Mouse (Mus musculus): ENCODE data around the gene Gpr83. TPM values are rescaled to one million over a fixed set of nuclear protein-coding genes. Genes with fewer than 3 reads are reported as not detected.
A peak's percentile ranks its signal among the peaks of the same experiment; 100 is the strongest.

The Gpr83 gene
- polyA plus RNA-seq, 1 experiment from 2014 or later = 3.0 TPM

DNA sequence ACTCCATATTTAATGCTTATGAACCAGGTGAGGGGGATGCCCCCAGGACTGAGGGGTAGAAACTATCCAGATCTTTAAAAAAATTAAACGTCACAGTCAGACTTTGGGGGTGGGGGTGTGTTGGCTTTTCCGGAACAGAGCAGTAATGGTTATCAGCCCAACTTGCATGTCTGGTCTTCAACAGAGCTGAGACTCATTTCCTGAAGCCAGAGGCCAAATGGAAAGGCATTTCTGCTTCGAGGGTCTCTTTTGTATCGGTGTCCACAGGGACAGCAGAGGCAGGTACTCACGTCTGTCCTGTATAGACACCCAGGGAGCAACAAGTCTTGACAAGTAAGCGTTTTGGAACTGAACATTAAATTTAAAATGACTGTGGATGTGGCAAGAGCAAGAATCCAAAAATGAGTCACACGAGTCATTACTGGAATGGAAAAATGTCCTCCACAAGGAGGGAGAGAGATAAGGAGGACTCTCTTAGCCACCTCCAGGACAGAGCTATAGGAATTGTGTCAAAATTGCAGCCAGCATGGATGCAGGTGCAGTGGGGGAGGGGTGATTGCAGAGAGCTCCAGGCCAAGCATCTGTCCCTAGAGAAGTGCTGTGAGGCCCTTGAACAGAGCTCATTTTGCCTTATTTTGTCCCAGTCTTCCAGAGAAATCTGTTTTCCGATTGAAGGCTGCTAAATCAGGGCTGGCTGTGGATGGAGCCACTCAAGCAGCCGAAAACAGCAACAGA is 44.9 kb downstream of the Gpr83 start:
- peaks cover 26% of the 10 kb centered on the region for H3K4me1 ChIP-seq (ENCODE audit: control insufficient read depth, insufficient read depth, low read length)
- no peak overlapping the region; the same call in 1 of the 2 replicates for H3K27ac ChIP-seq (ENCODE audit: low read length)
- WGBS = 23% methylated on average over 9 of the region's 9 CpGs
- no peak for ATAC-seq (replicated peaks; ENCODE audit: extremely low read depth, insufficient read depth, low FRiP score)
- H3K9me3 ChIP-seq (replicated peaks; ENCODE audit: control insufficient read depth, low read length) = no peaks in the 10 kb centered on the region
- H3K9ac ChIP-seq (ENCODE audit: low read length) = no peak overlapping the region
- no peaks in the 10 kb centered on the region for H3K27me3 ChIP-seq (ENCODE audit: control insufficient read depth, insufficient read depth, low read length)
- H3K4me2 ChIP-seq (ENCODE audit: low read depth, low read length) = no peak overlapping the region
- H3K36me3 ChIP-seq (ENCODE audit: control insufficient read depth, insufficient read depth) = no peaks in the 10 kb centered on the region
- H3K4me3 ChIP-seq (ENCODE audit: low read length) = no peak overlapping the region

DNA sequence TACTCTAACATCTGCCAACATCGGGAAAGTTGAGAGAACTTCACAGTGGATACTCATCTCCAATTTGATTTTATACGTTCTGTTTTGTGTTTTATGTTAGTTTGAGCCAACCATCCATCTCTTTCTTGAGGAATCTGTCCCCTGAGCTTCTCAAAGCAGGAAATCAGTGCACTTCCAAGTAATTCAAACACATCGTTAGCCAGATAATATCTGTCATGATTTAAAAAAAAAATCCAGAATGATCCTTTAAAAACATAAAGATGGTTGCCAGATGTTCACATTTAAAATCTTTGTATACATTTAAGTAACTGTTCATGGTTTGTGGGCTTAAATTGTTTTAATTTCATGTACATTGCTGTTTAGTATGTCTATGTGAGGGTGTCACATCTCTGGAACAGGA is 45.9 kb downstream of the Gpr83 start:
- H3K36me3 ChIP-seq (ENCODE audit: control insufficient read depth, insufficient read depth) = no peaks in the 10 kb centered on the region
- H3K9me3 ChIP-seq (replicated peaks; ENCODE audit: control insufficient read depth, low read length) = no peaks in the 10 kb centered on the region
- peaks cover 26% of the 10 kb centered on the region for H3K4me1 ChIP-seq (ENCODE audit: control insufficient read depth, insufficient read depth, low read length)
- 53% methylated on average over 3 of the region's 3 CpGs for whole genome bisulfite sequencing
- ATAC-seq (replicated peaks; ENCODE audit: extremely low read depth, insufficient read depth, low FRiP score) = no peak
- no peaks in the 10 kb centered on the region for H3K27me3 ChIP-seq (ENCODE audit: control insufficient read depth, insufficient read depth, low read length)
- no peak overlapping the region for H3K9ac ChIP-seq (ENCODE audit: low read length)
- no peak overlapping the region for H3K27ac ChIP-seq (ENCODE audit: low read length)
- H3K4me3 ChIP-seq (ENCODE audit: low read length) = no peak overlapping the region
- H3K4me2 ChIP-seq (ENCODE audit: low read depth, low read length) = no peak overlapping the region

DNA sequence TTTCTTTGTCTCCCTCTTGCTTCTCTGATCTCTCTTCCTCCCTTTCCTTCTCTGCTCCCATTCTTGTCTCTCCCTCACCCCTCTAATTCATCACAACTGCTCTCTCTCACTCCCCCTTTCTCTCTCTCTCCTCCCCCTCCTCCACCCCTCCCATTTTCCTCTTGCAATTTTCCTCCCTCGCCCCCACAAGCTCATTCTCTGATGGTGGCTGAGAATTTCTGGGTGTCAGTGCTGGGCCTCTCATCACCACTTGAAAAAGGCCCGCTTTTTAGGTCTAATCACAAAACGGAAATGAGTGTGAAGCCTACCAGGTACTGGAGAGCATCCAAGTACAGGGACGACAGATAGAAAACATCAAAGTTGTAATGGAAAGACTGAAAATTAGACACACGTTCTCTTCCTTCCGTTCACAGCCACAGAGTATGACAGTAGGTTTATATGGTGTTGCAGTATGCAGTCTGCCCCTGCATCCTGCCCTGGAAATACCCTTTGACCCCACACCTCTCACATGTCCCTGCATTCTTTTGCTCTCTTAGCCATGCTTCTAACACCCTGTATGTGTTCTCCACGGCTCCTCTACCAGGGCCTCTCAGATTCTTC is 47.9 kb downstream of the Gpr83 start:
- no peaks in the 10 kb centered on the region for H3K9me3 ChIP-seq (replicated peaks; ENCODE audit: control insufficient read depth, low read length)
- peaks cover 26% of the 10 kb centered on the region for H3K4me1 ChIP-seq (ENCODE audit: control insufficient read depth, insufficient read depth, low read length)
- no peaks in the 10 kb centered on the region for H3K36me3 ChIP-seq (ENCODE audit: control insufficient read depth, insufficient read depth)
- H3K27ac ChIP-seq (ENCODE audit: low read length) = no peak overlapping the region
- no peak overlapping the region for H3K9ac ChIP-seq (ENCODE audit: low read length)
- no peaks in the 10 kb centered on the region for H3K27me3 ChIP-seq (ENCODE audit: control insufficient read depth, insufficient read depth, low read length)
- H3K4me2 ChIP-seq (ENCODE audit: low read depth, low read length) = no peak overlapping the region
- H3K4me3 ChIP-seq (ENCODE audit: low read length) = no peak overlapping the region
- WGBS = 22% methylated on average over 7 of the region's 7 CpGs
- 0 out of 2 replicates have a peak, but pooled peaks have one; percentile 46 for ATAC-seq (replicated peaks; ENCODE audit: extremely low read depth, insufficient read depth, low FRiP score)

DNA sequence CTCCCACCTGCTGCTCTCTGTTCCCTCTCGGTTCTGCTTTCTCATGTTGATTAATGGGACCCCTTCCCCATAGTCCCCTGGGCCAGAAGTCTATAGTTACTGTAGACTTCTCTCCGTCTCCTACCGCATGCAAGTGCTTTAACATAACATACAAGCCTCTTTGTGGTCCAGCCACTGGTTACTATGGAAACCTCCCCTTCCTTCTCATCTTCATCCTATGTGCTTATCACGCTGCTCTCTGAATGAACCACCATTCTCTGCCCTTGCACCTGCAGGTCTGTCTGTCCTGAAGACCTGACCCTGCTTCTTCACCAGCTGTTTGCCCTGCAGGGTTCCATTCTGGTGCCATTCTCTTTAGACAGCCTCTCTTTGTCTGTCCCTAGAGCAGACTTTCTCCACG is 50.0 kb downstream of the Gpr83 start:
- 72% methylated on average over 5 of the region's 5 CpGs for WGBS
- Histone ChIP-seq H3K4me2 (ENCODE audit: low read depth, low read length) (no peak overlapping the region), H3K4me3 (ENCODE audit: low read length) (no peak overlapping the region), H3K36me3 (ENCODE audit: control insufficient read depth, insufficient read depth) (no peaks in the 10 kb centered on the region), H3K9ac (ENCODE audit: low read length) (no peak overlapping the region), H3K9me3 (replicated peaks; ENCODE audit: control insufficient read depth, low read length) (no peaks in the 10 kb centered on the region), H3K27ac (ENCODE audit: low read length) (no peak overlapping the region), H3K4me1 (ENCODE audit: control insufficient read depth, insufficient read depth, low read length) (peaks cover 17% of the 10 kb centered on the region), H3K27me3 (ENCODE audit: control insufficient read depth, insufficient read depth, low read length) (no peaks in the 10 kb centered on the region)
- no peak for ATAC-seq (replicated peaks; ENCODE audit: extremely low read depth, insufficient read depth, low FRiP score)

DNA sequence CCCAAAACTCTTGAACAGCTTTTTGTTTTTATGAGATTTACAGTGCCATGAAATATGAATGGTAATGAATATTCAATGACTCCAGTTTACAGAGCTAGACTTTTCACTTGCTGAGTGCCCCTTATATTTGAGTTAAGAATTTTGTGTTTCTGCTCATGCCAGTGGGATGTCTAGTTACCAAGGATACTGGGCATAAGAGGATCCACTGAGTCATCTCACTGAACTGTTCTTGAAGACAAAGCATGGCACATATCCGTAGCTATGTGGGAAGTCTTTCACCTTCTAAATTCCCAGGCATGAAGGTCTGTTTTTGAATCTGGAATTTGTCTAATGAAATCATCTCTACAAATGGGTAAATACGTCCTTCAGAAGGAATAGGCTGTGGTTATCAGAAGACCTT is 52.0 kb downstream of the Gpr83 start:
- no peak overlapping the region for H3K9ac ChIP-seq (ENCODE audit: low read length)
- peaks cover 8% of the 10 kb centered on the region for H3K4me1 ChIP-seq (ENCODE audit: control insufficient read depth, insufficient read depth, low read length)
- no peaks in the 10 kb centered on the region for H3K36me3 ChIP-seq (ENCODE audit: control insufficient read depth, insufficient read depth)
- no peak overlapping the region for H3K27ac ChIP-seq (ENCODE audit: low read length)
- no peak overlapping the region for H3K4me2 ChIP-seq (ENCODE audit: low read depth, low read length)
- no peak overlapping the region for H3K4me3 ChIP-seq (ENCODE audit: low read length)
- no peak for ATAC-seq (replicated peaks; ENCODE audit: extremely low read depth, insufficient read depth, low FRiP score)
- no peaks in the 10 kb centered on the region for H3K27me3 ChIP-seq (ENCODE audit: control insufficient read depth, insufficient read depth, low read length)
- H3K9me3 ChIP-seq (replicated peaks; ENCODE audit: control insufficient read depth, low read length) = no peaks in the 10 kb centered on the region
- WGBS = 59% methylated on average over 2 of the region's 2 CpGs

DNA sequence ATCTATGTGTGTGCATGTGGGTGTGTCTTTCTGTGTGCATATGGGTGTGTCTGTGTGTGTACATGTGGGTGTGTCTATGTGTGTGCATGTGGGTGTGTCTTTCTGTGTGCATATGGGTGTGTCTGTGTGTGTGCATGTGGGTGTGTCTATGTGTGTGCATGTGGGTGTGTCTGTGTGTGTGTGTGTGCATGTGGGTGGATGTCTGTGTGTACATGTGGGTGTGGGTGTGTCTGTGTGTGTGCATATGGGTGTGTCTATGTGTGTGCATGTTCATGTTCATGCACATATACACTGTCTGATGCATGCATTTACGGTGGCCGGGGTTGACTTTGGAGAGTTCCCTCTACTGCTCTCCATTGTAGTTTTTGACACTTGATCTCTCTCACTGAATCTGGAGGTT is 57.7 kb downstream of the Gpr83 start:
- H3K27ac ChIP-seq (ENCODE audit: low read length) = no peak overlapping the region
- H3K4me3 ChIP-seq (ENCODE audit: low read length) = no peak overlapping the region
- H3K9ac ChIP-seq (ENCODE audit: low read length) = no peak overlapping the region
- 95% methylated on average over 2 of the region's 2 CpGs for WGBS
- no peak for ATAC-seq (replicated peaks; ENCODE audit: extremely low read depth, insufficient read depth, low FRiP score)
- H3K36me3 ChIP-seq (ENCODE audit: control insufficient read depth, insufficient read depth) = no peaks in the 10 kb centered on the region
- no peaks in the 10 kb centered on the region; the same call in 1 of the 2 replicates for H3K27me3 ChIP-seq (ENCODE audit: control insufficient read depth, insufficient read depth, low read length)
- no peaks in the 10 kb centered on the region for H3K4me1 ChIP-seq (ENCODE audit: control insufficient read depth, insufficient read depth, low read length)
- no peaks in the 10 kb centered on the region for H3K9me3 ChIP-seq (replicated peaks; ENCODE audit: control insufficient read depth, low read length)
- H3K4me2 ChIP-seq (ENCODE audit: low read depth, low read length) = no peak overlapping the region

DNA sequence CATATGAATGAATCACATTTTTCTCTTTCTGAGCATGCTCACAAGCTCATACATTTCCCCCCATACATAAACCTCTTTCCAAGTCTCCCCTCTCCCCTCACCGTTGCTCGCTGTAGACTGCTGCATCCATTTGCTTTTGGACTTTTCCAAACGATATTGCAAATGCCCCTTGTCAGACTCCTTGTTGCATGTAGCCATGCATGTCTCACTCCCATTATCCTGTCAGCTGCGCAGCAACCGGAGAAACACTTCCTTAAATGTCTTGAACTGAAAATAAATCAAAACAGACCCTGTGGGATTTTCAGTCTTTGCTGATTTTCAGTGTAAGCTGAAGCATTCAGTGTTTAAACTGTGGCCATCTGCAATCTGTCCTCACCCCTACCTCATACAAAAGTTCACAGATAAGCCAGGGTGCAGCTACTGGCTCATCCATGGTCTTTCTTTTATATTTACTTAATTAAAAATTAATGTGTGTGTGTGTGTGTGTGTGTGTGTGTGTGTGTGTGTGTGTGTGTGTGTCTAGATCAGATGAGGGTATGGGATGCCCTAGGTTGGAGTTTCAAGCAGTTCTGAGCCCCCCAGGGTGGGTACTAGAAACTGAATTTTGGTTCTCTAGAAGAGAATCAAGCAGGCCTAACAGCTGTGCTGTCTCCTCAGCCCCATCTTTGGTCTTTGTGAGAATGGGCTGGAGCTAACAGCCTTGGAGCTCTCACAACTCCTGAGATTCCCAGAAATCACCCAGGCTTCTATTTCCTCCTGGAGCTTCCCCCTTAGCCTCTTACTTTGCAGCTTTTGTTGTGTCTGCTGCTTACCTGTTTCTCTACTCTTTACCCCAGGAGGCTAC is 59.0 kb downstream of the Gpr83 start:
- no peaks in the 10 kb centered on the region; the same call in 1 of the 2 replicates for H3K27me3 ChIP-seq (ENCODE audit: control insufficient read depth, insufficient read depth, low read length)
- H3K4me2 ChIP-seq (ENCODE audit: low read depth, low read length) = no peak overlapping the region
- no peak overlapping the region for H3K27ac ChIP-seq (ENCODE audit: low read length)
- ATAC-seq (replicated peaks; ENCODE audit: extremely low read depth, insufficient read depth, low FRiP score) = no peak
- no peaks in the 10 kb centered on the region for H3K36me3 ChIP-seq (ENCODE audit: control insufficient read depth, insufficient read depth)
- 62% methylated on average over 5 of the region's 5 CpGs for WGBS
- no peak overlapping the region for H3K9ac ChIP-seq (ENCODE audit: low read length)
- H3K4me3 ChIP-seq (ENCODE audit: low read length) = no peak overlapping the region
- no peaks in the 10 kb centered on the region for H3K4me1 ChIP-seq (ENCODE audit: control insufficient read depth, insufficient read depth, low read length)
- no peaks in the 10 kb centered on the region for H3K9me3 ChIP-seq (replicated peaks; ENCODE audit: control insufficient read depth, low read length)
